Comparison of ENCODE assay signal across 13 mouse cellular contexts in the genomic region with DNA sequence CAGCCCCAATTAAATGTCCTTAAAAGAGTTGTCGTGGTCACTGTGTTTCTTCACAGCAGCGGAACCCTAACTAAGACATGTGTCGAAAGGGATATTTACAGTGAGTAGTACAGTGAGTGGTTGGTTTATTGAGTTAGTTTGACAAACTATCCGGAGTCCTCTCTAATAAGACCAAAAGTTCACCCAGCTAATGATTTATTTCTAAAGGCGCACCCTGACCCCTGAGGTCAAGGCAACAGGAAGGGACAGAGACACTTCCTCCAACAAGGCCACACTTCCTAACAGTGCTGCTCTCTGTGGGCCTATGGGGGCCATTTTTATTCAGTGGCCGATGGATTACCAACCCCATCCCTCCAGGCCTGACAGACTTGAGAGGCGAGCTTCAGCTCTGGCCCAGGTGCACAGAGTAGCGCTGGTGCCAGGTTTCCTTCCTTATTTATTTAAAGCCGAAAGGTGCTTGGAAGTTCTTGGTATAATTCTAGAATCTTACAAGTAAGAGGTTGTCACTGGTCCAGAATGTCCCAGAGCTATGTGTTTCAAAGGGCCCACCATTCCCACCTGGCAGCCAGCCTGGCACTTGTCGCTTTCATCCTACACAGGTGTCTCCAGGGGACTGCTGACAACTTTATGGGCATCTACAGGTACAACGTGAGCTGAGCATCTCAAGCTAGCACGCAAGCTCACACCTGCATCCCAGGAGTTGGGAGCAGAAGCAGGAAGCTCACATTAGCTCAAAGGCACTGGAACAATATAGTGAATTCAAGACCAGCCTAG. TPM values are rescaled to one million over a fixed set of nuclear protein-coding genes. Genes with fewer than 3 reads are reported as not detected.
DNase-seq lines count a peak whose midpoint lies in the region; ATAC-seq and TF ChIP-seq lines count a peak whose summit lies in the region.
"Had no signal": no experiment of that assay in that cellular context is flagged by ENCODE, and none has a peak within 500 bp of the region (broad histone marks: within the 10 kb centered on the region; RNA-seq: fewer than 3 reads in every experiment).

No protein-coding gene starts in this region.

- H3K79me2 ChIP-seq in macrophage (ENCODE audit: inconsistent target) = peaks cover 100% of the 10 kb centered on the region

- TF ChIP-seq CTCF in bone marrow macrophage, adult 2 months (IDR thresholded peaks at IDR 0.05; ENCODE audit: low read depth, low read length) = no peak

- TF ChIP-seq POLR2A in bone marrow macrophage, adult 2 months (IDR thresholded peaks at IDR 0.05; ENCODE audit: borderline replicate concordance, low read depth, low read length) = no peak

- DNase-seq in kidney, adult 9 months = peak; percentile 85
- DNase-seq in kidney, postnatal 14 days = no peak
- DNase-seq in frontal cortex, adult 2 months (ENCODE audit: extremely low spot score in 1 of 2, low spot score in 1 of 2) = no peak
- DNase-seq in right cerebral cortex, adult 2 months (ENCODE audit: low spot score in 2 of 2) = no peak
- DNase-seq: forebrain, postnatal 0 days; gastrocnemius, postnatal 36 days; right cerebral cortex, adult 18-20 months had no signal

- 82% methylated on average over 12 of the region's 12 CpGs for WGBS in intestine, embryonic 16.5 days
- 91% methylated on average over 12 of the region's 12 CpGs for WGBS in macrophage (ENCODE audit: missing documents)

- no peaks in the 10 kb centered on the region for H3K27me3 ChIP-seq in intestine, embryonic 16.5 days (replicated peaks; ENCODE audit: control insufficient read depth, insufficient read depth, low read length)
- H3K27me3 ChIP-seq: embryonic facial prominence, embryonic 15.5 days; limb, embryonic 15.5 days; neural tube, embryonic 15.5 days had no signal

- H3K9me3 ChIP-seq in intestine, embryonic 16.5 days (ENCODE audit: control insufficient read depth, low read length) = no peaks in the 10 kb centered on the region
- H3K9me3 ChIP-seq: embryonic facial prominence, embryonic 15.5 days; limb, embryonic 15.5 days; neural tube, embryonic 15.5 days had no signal

- H3K4me1 ChIP-seq in bone marrow macrophage, adult 2 months (ENCODE audit: control insufficient read depth, insufficient read depth, low read length) = peaks cover 53% of the 10 kb centered on the region
- peaks cover 66% of the 10 kb centered on the region for H3K4me1 ChIP-seq in intestine, embryonic 16.5 days (ENCODE audit: control insufficient read depth, insufficient read depth, low read length)

- no peak overlapping the region for H3K4me2 ChIP-seq in intestine, embryonic 16.5 days (ENCODE audit: low read depth, low read length)
- H3K4me2 ChIP-seq: embryonic facial prominence, embryonic 15.5 days; limb, embryonic 15.5 days; neural tube, embryonic 15.5 days had no signal

- H3K27ac ChIP-seq in bone marrow macrophage, adult 2 months (ENCODE audit: insufficient read depth, low read depth, low read length) = peak overlapping the region; percentile 91
- peak overlapping the region; percentile 60 for H3K27ac ChIP-seq in intestine, embryonic 16.5 days (ENCODE audit: low read length)
- H3K27ac ChIP-seq in macrophage = peak overlapping the region; percentile 80
- H3K27ac ChIP-seq: embryonic facial prominence, embryonic 15.5 days; neural tube, embryonic 15.5 days had no signal

- no peak overlapping the region for H3K9ac ChIP-seq in intestine, embryonic 16.5 days (ENCODE audit: low read depth, low read length)
- H3K9ac ChIP-seq: embryonic facial prominence, embryonic 15.5 days; forebrain, postnatal 0 days; limb, embryonic 15.5 days; neural tube, embryonic 15.5 days had no signal

- no peak overlapping the region for H3K4me3 ChIP-seq in bone marrow macrophage, adult 2 months (ENCODE audit: insufficient read depth, low read length)
- H3K4me3 ChIP-seq in intestine, embryonic 16.5 days (ENCODE audit: low read length) = no peak overlapping the region
- no peak overlapping the region for H3K4me3 ChIP-seq in macrophage (ENCODE audit: inconsistent target)
- H3K4me3 ChIP-seq: embryonic facial prominence, embryonic 15.5 days; limb, embryonic 15.5 days; neural tube, embryonic 15.5 days had no signal

- peak; percentile 32 for ATAC-seq in intestine, embryonic 16.5 days
- ATAC-seq: forebrain, postnatal 0 days had no signal

- H3K36me3 ChIP-seq in intestine, embryonic 16.5 days (ENCODE audit: control insufficient read depth, insufficient read depth, low read length) = peaks cover 3% of the 10 kb centered on the region; the same call in 1 of the 2 replicates
- H3K36me3 ChIP-seq in macrophage (ENCODE audit: inconsistent target) = no peaks in the 10 kb centered on the region
- H3K36me3 ChIP-seq: limb, embryonic 15.5 days; neural tube, embryonic 15.5 days had no signal

RNA-seq across cellular contexts. Expression of a gene that starts 16.3 kb away (rescaled TPM):
- polyA plus RNA-seq in bone marrow macrophage, adult 2 months (2012; ENCODE audit: insufficient read depth, insufficient read length, missing spikeins) = 27.1 and 29.8 TPM in 2 replicates
- 10.1 and 11.7 TPM in 2 replicates for polyA plus RNA-seq in intestine, embryonic 16.5 days (2015; fragmentation: Nextera tagmentation; extraction: Ambion mirVana)
- total RNA-seq in macrophage (2018; cell fraction: chromatin; rRNA removed) = 100 to 1,000 TPM in 15 of 26 experiments, 10 to 100 TPM in 11; 32.0 to 306 (median 123) TPM
- 100 to 1,000 TPM in 8 of 26 experiments, 10 to 100 TPM in 18; 29.3 to 200 (median 49.8) TPM for total RNA-seq in macrophage (2018; cell fraction: cytosol; rRNA removed)
- 100 to 1,000 TPM in 19 of 26 experiments, 10 to 100 TPM in 7; 49.0 to 321 (median 163) TPM for total RNA-seq in macrophage (2018; cell fraction: nucleus; rRNA removed)
- 25.5 to 41.4 TPM (median 28.7 TPM) in 3 replicates for polyA plus RNA-seq in macrophage (2018)
- 17.5 and 19.5 TPM in 2 replicates for polyA plus RNA-seq in frontal cortex, adult 2 months (2012; rRNA removed)
